Mouse (Mus musculus): ENCODE data around the gene Olfr651. TPM values are rescaled to one million over a fixed set of nuclear protein-coding genes. Genes with fewer than 3 reads are reported as not detected.
A peak's percentile ranks its signal among the peaks of the same experiment; 100 is the strongest.
"Not testable (repeated sequence)": the region's sequence is repeated elsewhere in the genome, so short reads cannot be mapped to it uniquely, and the experiment has no call there.

The Olfr651 gene
- polyA plus RNA-seq (2016; fragmentation: Nextera tagmentation; extraction: Ambion mirVana), result not detected in 2 replicates

GRCm38 (mm10) chr7:104549833-104550232, at the start of gene Olfr651:
Gene Olfr651 (plus strand): TSS chr7:104550133.
- no peak for ATAC-seq (ENCODE audit: low FRiP score)
- H3K9ac ChIP-seq, result no peak within 1 kb of the TSS
- 78% methylated on average over 5 of the region's 5 CpGs for WGBS

GRCm38 (mm10) chr7:104501186-104501585, 48.7 kb upstream of the Olfr651 start:
- not testable (repeated sequence) for H3K27me3 ChIP-seq; H3K4me2 ChIP-seq; H3K4me1 ChIP-seq; H3K9ac ChIP-seq; H3K9me3 ChIP-seq; H3K27ac ChIP-seq; ATAC-seq (ENCODE audit: low FRiP score); H3K36me3 ChIP-seq (replicated peaks); H3K4me3 ChIP-seq (replicated peaks)
- 78% methylated on average over 6 of the region's 6 CpGs for WGBS

More at GRCm38 (mm10) chr7:104549833-104550232, at the start of gene Olfr651:
- Histone ChIP-seq H3K4me2 (no peak within 1 kb of the TSS), H3K9me3 (no peaks in the 10 kb centered on the region), H3K36me3 (replicated peaks) (no peaks in the 10 kb centered on the region), H3K4me1 (no peaks in the 10 kb centered on the region), H3K4me3 (replicated peaks) (no peak within 1 kb of the TSS), H3K27me3 (no peaks in the 10 kb centered on the region), H3K27ac (no peak within 1 kb of the TSS)

GRCm38 (mm10) chr7:104501589-104502371, 48.2 kb upstream of the Olfr651 start:
- Histone ChIP-seq H3K4me2 (peak overlapping the region; percentile 62), H3K4me3 (replicated peaks) (peak overlapping the region; percentile 57), H3K9ac (peak overlapping the region; percentile 49), H3K36me3 (replicated peaks) (no peaks in the 10 kb centered on the region), H3K9me3 (no peaks in the 10 kb centered on the region), H3K27ac (no peak overlapping the region), H3K27me3 (peaks cover 5% of the 10 kb centered on the region; the same call in 1 of the 2 replicates), H3K4me1 (no peaks in the 10 kb centered on the region)
- ATAC-seq (ENCODE audit: low FRiP score), result peak; percentile 97
- WGBS, result 3% methylated on average over 54 of the region's 59 CpGs

- not testable (repeated sequence) for H3K4me1 ChIP-seq; ATAC-seq (ENCODE audit: low FRiP score); H3K27me3 ChIP-seq; H3K4me2 ChIP-seq; H3K9ac ChIP-seq; H3K27ac ChIP-seq; H3K9me3 ChIP-seq; H3K36me3 ChIP-seq (replicated peaks); H3K4me3 ChIP-seq (replicated peaks)
These were observed 42.4 kb upstream of the Olfr651 start, which contains the start of gene Trim30d for GRCm38 (mm10) chr7:104507421-104508065. Gene Trim30d (minus strand): TSS chr7:104507849.

GRCm38 (mm10) chr7:104552700-104553099, 2.8 kb downstream of the Olfr651 start:
- ATAC-seq (ENCODE audit: low FRiP score), result no peak
- Histone ChIP-seq H3K4me2 (no peak overlapping the region), H3K4me3 (replicated peaks) (no peak overlapping the region), H3K9me3 (no peaks in the 10 kb centered on the region), H3K4me1 (no peaks in the 10 kb centered on the region), H3K27me3 (no peaks in the 10 kb centered on the region), H3K36me3 (replicated peaks) (no peaks in the 10 kb centered on the region), H3K9ac (no peak overlapping the region), H3K27ac (no peak overlapping the region)
- 83% methylated on average over 1 of the region's 1 CpGs for WGBS

- no peaks in the 10 kb centered on the region for H3K27me3 ChIP-seq
- H3K27ac ChIP-seq, result no peak within 1 kb of the TSS
- H3K9me3 ChIP-seq, result no peaks in the 10 kb centered on the region
- H3K4me2 ChIP-seq, result no peak within 1 kb of the TSS
- no peaks in the 10 kb centered on the region for H3K4me1 ChIP-seq
- no peak within 1 kb of the TSS for H3K9ac ChIP-seq
- no peak for ATAC-seq (ENCODE audit: low FRiP score)
- H3K4me3 ChIP-seq (replicated peaks), result no peak within 1 kb of the TSS
- no peaks in the 10 kb centered on the region for H3K36me3 ChIP-seq (replicated peaks)
These were observed 10.7 kb downstream of the Olfr651 start, which contains the start of gene Olfr652 for GRCm38 (mm10) chr7:104560601-104561000. Gene Olfr652 (plus strand): TSS chr7:104560901.

GRCm38 (mm10) chr7:104577014-104577413, 27.1 kb downstream of the Olfr651 start, which contains the start of gene Olfr653:
Gene Olfr653 (plus strand): TSS chr7:104577314.
- Histone ChIP-seq H3K9me3 (no peaks in the 10 kb centered on the region), H3K36me3 (replicated peaks) (no peaks in the 10 kb centered on the region), H3K4me3 (replicated peaks) (no peak within 1 kb of the TSS), H3K27ac (no peak within 1 kb of the TSS), H3K27me3 (no peaks in the 10 kb centered on the region), H3K9ac (no peak within 1 kb of the TSS), H3K4me2 (no peak within 1 kb of the TSS), H3K4me1 (no peaks in the 10 kb centered on the region)
- ATAC-seq (ENCODE audit: low FRiP score), result no peak
- WGBS, result 85% methylated on average over 2 of the region's 2 CpGs

GRCm38 (mm10) chr7:104580846-104581245, 30.9 kb downstream of the Olfr651 start:
- no peak for ATAC-seq (ENCODE audit: low FRiP score)
- 91% methylated on average over 4 of the region's 4 CpGs for WGBS

GRCm38 (mm10) chr7:104581429-104581828, 31.5 kb downstream of the Olfr651 start:
- Histone ChIP-seq H3K9me3 (no peaks in the 10 kb centered on the region), H3K27me3 (no peaks in the 10 kb centered on the region), H3K36me3 (replicated peaks) (no peaks in the 10 kb centered on the region), H3K4me3 (replicated peaks) (no peak overlapping the region), H3K4me2 (no peak overlapping the region), H3K4me1 (no peaks in the 10 kb centered on the region), H3K9ac (no peak overlapping the region), H3K27ac (no peak overlapping the region)
- ATAC-seq (ENCODE audit: low FRiP score), result no peak
- WGBS, result 88% methylated on average over 4 of the region's 4 CpGs

More at GRCm38 (mm10) chr7:104580846-104581245, 30.9 kb downstream of the Olfr651 start:
- no peak overlapping the region for H3K4me3 ChIP-seq (replicated peaks)
- H3K4me2 ChIP-seq, result no peak overlapping the region
- H3K9me3 ChIP-seq, result no peaks in the 10 kb centered on the region
- H3K36me3 ChIP-seq (replicated peaks), result no peaks in the 10 kb centered on the region
- no peak overlapping the region for H3K27ac ChIP-seq
- H3K27me3 ChIP-seq, result no peaks in the 10 kb centered on the region
- no peaks in the 10 kb centered on the region for H3K4me1 ChIP-seq
- H3K9ac ChIP-seq, result no peak overlapping the region

- no peaks in the 10 kb centered on the region for H3K27me3 ChIP-seq
- ATAC-seq (ENCODE audit: low FRiP score), result no peak
- H3K4me2 ChIP-seq, result no peak within 1 kb of the TSS
- H3K9ac ChIP-seq, result no peak within 1 kb of the TSS
- no peaks in the 10 kb centered on the region for H3K36me3 ChIP-seq (replicated peaks)
- H3K9me3 ChIP-seq, result no peaks in the 10 kb centered on the region
- WGBS, result 91% methylated on average over 4 of the region's 4 CpGs
- no peak within 1 kb of the TSS for H3K27ac ChIP-seq
- no peak within 1 kb of the TSS for H3K4me3 ChIP-seq (replicated peaks)
- no peaks in the 10 kb centered on the region for H3K4me1 ChIP-seq
These were observed 36.8 kb downstream of the Olfr651 start, which contains the start of gene Olfr654 for GRCm38 (mm10) chr7:104586725-104587124. Gene Olfr654 (plus strand): TSS chr7:104587025.

- H3K27me3 ChIP-seq, result no peaks in the 10 kb centered on the region
- no peak for ATAC-seq (ENCODE audit: low FRiP score)
- H3K4me3 ChIP-seq (replicated peaks), result no peak overlapping the region
- no peak overlapping the region for H3K4me2 ChIP-seq
- no peak overlapping the region for H3K9ac ChIP-seq
- H3K9me3 ChIP-seq, result no peaks in the 10 kb centered on the region
- 83% methylated on average over 5 of the region's 5 CpGs for WGBS
- no peak overlapping the region for H3K27ac ChIP-seq
- H3K4me1 ChIP-seq, result no peaks in the 10 kb centered on the region
- H3K36me3 ChIP-seq (replicated peaks), result no peaks in the 10 kb centered on the region
These were observed 38.3 kb downstream of the Olfr651 start for GRCm38 (mm10) chr7:104588274-104588673.

- Histone ChIP-seq H3K9ac (no peak within 1 kb of the TSS), H3K9me3 (0 out of 2 replicates have a peak, but pooled peaks cover 4% of the 10 kb centered on the region), H3K36me3 (replicated peaks) (no peaks in the 10 kb centered on the region), H3K4me1 (no peaks in the 10 kb centered on the region), H3K27me3 (no peaks in the 10 kb centered on the region), H3K27ac (no peak within 1 kb of the TSS), H3K4me3 (replicated peaks) (no peak within 1 kb of the TSS), H3K4me2 (no peak within 1 kb of the TSS)
- WGBS, result 86% methylated on average over 2 of the region's 2 CpGs
- ATAC-seq (ENCODE audit: low FRiP score), result no peak
These were observed 51.7 kb downstream of the Olfr651 start, which contains the start of gene Olfr655 for GRCm38 (mm10) chr7:104601679-104602078. Gene Olfr655 (minus strand): TSS chr7:104601779.

Data from forebrain, embryonic 12.5 days (tissue).